Mouse (Mus musculus) left cerebral cortex, adult 9 months (tissue): ENCODE measurements around the gene Supt16.

Experiments used
- DNase-seq, 2 experiments: peaks; one replicate each; pipeline ENCODE4 v3.0.0; 2022; ENCODE audit warnings: low spot score in 2 of 2

Gene Supt16

GRCm38 (mm10) chr14:52146540-52146939 is 50.7 kb downstream of the Supt16 start:
- no peak for DNase-seq

- no peak for DNase-seq
Observed at GRCm38 (mm10) chr14:52144165-52144564, 53.1 kb downstream of the Supt16 start.

- DNase-seq, result no peak
Observed at GRCm38 (mm10) chr14:52141445-52142127, 55.6 kb downstream of the Supt16 start.

DNA sequence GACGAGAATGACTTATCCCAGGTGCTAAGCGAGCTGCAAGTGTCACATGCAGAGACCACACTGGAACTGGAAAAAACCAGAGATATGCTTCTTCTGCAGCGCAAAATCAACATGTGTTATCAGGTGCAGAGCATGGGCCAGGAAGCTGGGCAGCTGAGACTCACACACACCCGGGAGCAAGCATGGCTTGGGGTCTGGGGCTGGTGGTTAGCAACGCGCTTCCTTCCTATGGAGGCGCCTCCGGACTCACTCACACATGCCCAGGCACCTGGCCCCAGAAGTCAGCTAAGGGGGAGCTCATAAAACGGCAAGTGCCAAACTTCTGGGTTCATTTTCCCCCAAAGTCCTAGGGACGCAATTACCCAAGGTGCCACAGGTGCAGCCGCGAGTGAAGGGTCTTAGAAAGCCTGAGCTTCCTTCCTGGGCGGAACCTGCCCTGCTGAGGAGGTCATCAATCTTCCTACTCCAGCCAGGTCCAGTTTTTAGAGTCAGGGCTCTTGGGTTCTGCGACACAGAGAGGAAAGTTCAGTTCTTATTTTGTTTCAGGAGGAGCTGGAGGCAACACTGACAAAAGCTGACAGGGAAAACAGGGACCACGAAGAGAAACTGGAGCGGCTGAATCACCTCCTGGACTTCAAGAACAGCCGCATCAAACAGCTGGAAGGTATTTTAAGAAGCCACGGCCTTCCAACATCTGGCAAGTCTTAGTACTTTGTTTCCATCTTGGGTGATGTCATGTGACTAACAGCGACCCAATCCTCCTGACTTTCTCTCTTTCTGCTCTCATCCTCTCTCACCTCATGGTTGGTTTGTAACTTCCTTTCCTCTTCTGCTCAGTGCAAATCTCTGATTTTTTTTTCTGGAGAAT is 56.4 kb downstream of the Supt16 start:
- no peak for DNase-seq

- DNase-seq, result no peak
Observed at GRCm38 (mm10) chr14:52133584-52133983, 63.6 kb downstream of the Supt16 start.

DNA sequence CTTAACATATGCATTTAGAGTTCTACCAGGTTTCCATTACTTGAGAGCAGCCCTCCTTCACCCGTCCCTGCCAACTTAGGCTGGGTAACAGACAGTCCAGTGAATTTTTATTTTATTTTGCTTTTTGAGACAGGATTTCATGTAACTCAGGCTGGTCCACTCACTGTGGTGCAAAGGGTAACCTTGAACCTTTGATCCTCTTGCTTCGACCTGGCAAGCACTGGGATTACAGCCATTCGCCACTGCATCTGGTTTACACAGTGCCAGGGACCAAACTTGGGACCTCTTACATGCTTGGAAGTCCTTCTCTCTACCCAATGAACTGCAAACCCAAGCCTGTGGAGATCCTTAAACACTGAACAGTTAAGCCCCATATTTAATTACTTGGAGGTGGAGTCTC is 72.6 kb downstream of the Supt16 start:
- DNase-seq, result no peak

DNA sequence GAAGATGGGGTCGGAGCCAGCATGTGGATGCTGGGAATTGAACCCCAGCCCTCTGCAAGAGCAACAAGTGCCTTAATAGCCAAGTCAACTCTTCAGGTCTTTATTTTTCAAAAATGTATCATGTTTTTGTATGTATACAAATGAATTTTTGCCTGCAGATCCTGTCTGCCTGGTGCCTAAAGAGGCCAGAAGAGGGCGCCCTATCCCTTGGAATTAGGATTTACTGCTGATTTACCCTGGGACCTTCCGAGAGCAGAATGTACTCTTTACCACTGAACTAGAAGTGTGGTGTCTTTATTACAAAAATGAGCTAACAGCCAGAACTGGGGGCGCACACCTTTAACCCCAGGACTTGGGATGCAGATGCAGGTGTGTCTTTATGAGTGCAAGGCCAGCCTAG is 73.3 kb downstream of the Supt16 start:
- peak in 1 of 2 experiments; percentile 75 for DNase-seq

GRCm38 (mm10) chr14:52120169-52120568 is 77.0 kb downstream of the Supt16 start:
- no peak for DNase-seq

DNA sequence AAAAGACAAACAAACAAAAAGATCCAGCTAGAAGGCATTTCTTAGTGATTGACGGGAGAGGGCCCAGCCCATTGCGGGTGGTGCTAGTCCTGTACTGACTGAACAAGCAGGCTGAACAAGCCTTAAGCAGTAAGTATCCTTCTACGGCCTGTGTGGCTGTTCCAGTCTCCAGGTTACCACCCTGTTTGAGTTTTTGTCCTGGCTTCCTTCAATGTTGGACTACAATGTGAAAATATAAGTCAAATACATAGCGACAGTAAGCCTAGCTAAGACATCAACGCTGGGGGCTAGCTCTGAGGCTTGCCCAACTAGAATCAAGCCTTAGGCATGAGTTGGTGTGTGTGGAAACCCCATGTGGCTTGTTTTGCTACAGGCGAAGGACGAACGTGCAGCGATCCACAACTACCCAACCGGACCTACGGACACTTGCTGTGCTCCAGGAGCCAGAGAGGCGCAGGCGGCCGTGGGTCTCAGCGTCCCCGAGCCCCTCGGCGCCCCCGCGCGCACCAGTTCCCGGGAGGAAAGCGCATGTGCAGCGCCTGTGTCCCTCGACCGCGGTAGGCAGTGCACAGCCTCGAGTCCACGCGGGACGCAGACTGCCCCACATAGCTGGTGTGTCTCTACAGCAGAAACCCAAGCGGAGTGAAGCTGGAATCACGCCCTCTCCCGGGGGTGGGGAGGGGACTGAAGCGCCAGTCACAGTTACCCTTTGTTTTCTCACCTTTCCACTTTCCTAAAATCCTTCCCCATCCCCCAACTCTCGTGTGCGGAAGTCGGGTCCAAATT is 78.2 kb downstream of the Supt16 start:
- DNase-seq, result peak in 1 of 2 experiments; percentile 29

GRCm38 (mm10) chr14:52118456-52118822 is 78.8 kb downstream of the Supt16 start:
- no peak for DNase-seq

- DNase-seq, result no peak
Observed at GRCm38 (mm10) chr14:52117241-52117640, 80.0 kb downstream of the Supt16 start.

- DNase-seq, result no peak
Observed at GRCm38 (mm10) chr14:52114101-52114500, 83.1 kb downstream of the Supt16 start.
